Mouse (Mus musculus) liver, adult 2 months (tissue): ENCODE results near the gene Tmem52b. TPM values are rescaled to one million over a fixed set of nuclear protein-coding genes. Genes with fewer than 3 reads are reported as not detected.

ENCODE experiments used
- DNase-seq: peaks from one replicate; pipeline ENCODE4 v3.0.0-alpha.2; 2011; ENCODE audit warnings: low read depth, low spot score; ENCODE audit errors: extremely low read depth
- H3K27ac ChIP-seq: fragments of 200-500 bp; replicated peaks from 2 replicates; pipeline ENCODE4 v1.5.1; 2012; ENCODE audit warnings: low read depth, mild to moderate bottlenecking, control low read depth, inconsistent platforms, low read length; ENCODE audit not compliant: insufficient read depth
- H3K27me3 ChIP-seq: fragments of 200-500 bp; 2 replicates; pipeline ENCODE4 v1.6.1; 2012; ENCODE audit warnings: mild to moderate bottlenecking, moderate library complexity, low read length, inconsistent platforms; ENCODE audit not compliant: control insufficient read depth, insufficient read depth
- H3K36me3 ChIP-seq: fragments of 200-500 bp; 2 replicates; pipeline ENCODE4 v1.6.1; 2012; ENCODE audit warnings: low read length, inconsistent platforms; ENCODE audit not compliant: control insufficient read depth, insufficient read depth
- H3K4me1 ChIP-seq: fragments of 200-500 bp; 2 replicates; pipeline ENCODE4 v1.6.1; 2011; ENCODE audit warnings: low read length; ENCODE audit not compliant: control insufficient read depth, insufficient read depth
- H3K4me3 ChIP-seq: fragments of 200-500 bp; 2 replicates; pipeline ENCODE4 v1.5.1; 2011; ENCODE audit warnings: low read depth, mild to moderate bottlenecking, control low read depth, low read length, moderate library complexity; ENCODE audit not compliant: insufficient read depth
- H3K79me2 ChIP-seq: fragments of 200-500 bp; 2 replicates; pipeline ENCODE4 v1.6.1; 2012; ENCODE audit warnings: inconsistent platforms, mild to moderate bottlenecking, low read length, moderate library complexity; ENCODE audit not compliant: control insufficient read depth, insufficient read depth
- H3K9ac ChIP-seq: fragments of 200-500 bp; 2 replicates; pipeline ENCODE4 v1.6.1; 2012; ENCODE audit warnings: low read depth, mild to moderate bottlenecking, control low read depth, inconsistent platforms, low read length
- CTCF ChIP-seq: fragments of 200-500 bp; IDR thresholded peaks from 2 replicates; pipeline ENCODE4 v1.5.1; 2011; ENCODE audit warnings: low read depth, low read length, control low read depth
- POLR2A ChIP-seq: fragments of 200-500 bp; IDR thresholded peaks from 2 replicates; pipeline ENCODE4 v1.6.1; 2011; ENCODE audit warnings: low read length, control low read depth; ENCODE audit not compliant: insufficient read depth; ENCODE audit errors: extremely low read depth
- WGBS: fragments of 180-500 bp; shearing (Covaris S2); methylation state at CpG from one replicate; pipeline ENCODE4 v1.1.7; 2018; 5-methylcytosine and 5-hydroxymethylcytosine counted together
- polyA plus RNA-seq: library from polyadenylated mRNA; depleted of rRNA; stranded (reverse); fragments of >200 nt; gene quantifications from 2 replicates; pipeline ENCODE4 v1.2.3, GENCODE M21; 2012
- total RNA-seq: library from RNA; depleted of rRNA; stranded (reverse); fragments of >200 nt; gene quantifications from 2 replicates; pipeline ENCODE4 v1.2.3, GENCODE M21; 2014

Gene Tmem52b
- total and polyA plus RNA-seq, 2 experiments = not detected

DNA sequence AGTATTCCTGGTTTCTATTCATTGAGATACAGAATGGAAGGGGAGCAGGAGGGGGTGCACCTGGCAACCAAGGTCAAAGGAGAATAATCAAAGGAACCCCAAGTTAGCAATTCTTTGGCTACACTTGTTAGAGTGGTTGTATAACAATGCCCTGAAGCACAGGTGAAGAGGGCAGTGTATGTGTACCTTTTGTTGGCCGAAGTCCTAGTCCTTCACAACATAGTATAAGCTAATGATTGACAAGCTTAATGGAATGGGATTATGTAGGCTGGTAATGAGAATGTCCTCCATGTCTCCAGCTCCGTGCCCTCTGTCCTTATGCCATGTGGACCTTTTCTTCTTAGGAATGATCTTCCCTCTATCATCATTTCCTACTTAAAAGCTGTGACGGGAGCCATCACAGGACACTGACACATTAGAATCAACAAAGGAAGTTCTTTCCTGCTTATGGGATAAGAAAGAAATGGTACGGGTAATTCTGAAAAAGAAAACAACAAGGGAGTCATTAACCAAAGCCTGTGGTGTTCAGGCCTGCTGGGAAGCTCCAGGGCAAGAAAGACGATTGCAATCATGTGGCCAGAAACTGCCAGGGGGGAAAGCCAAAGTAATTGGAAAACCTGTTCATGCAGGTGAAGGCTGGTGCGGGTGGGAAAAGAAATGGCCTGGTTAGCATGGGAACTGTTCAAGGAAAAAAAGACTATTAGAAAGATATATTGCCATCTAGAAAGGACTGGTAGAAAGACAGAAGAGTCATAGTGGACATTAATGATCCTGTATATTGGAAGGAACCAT, 2.0 kb upstream of the Tmem52b start:
- no peaks in the 10 kb centered on the region for H3K36me3 ChIP-seq
- H3K4me1 ChIP-seq = peaks cover 4% of the 10 kb centered on the region; the same call in 1 of the 2 replicates
- no peak overlapping the region for H3K27ac ChIP-seq
- TF ChIP-seq CTCF (no peak), POLR2A (no peak)
- peak; percentile 71 for DNase-seq
- H3K4me3 ChIP-seq = no peak overlapping the region
- WGBS = 41% methylated on average over 6 of the region's 6 CpGs
- no peaks in the 10 kb centered on the region for H3K27me3 ChIP-seq
- H3K79me2 ChIP-seq = no peaks in the 10 kb centered on the region
- H3K9ac ChIP-seq = no peak overlapping the region

DNA sequence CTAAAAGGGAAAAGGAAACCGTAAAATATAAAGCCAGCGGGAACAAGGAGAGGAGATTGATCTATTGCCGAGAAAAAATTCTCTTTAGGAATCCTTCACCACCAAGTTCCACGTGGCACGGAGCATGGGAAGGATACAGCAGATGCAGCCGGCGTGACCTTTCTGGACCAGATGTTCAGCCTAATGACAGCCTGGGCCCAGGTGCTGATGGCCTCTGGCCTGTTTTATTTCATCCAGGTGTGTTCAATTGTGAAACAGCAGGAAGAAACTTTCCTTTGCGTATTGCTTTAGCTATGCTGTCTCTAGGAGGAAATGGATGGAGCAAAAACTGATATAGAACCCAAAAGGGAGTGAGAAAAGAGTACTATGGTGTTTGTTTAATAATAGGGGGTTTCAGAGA, 513 bp downstream of the Tmem52b start:
- Histone ChIP-seq H3K4me1 (peaks cover 4% of the 10 kb centered on the region; the same call in 1 of the 2 replicates), H3K27me3 (no peaks in the 10 kb centered on the region), H3K9ac (no peak overlapping the region), H3K79me2 (no peaks in the 10 kb centered on the region), H3K27ac (no peak overlapping the region), H3K4me3 (no peak overlapping the region), H3K36me3 (no peaks in the 10 kb centered on the region)
- WGBS = 78% methylated on average over 8 of the region's 8 CpGs
- no peak for DNase-seq
- no peak for TF ChIP-seq CTCF
- no peak for TF ChIP-seq POLR2A

- Histone ChIP-seq H3K27ac (no peak overlapping the region), H3K27me3 (no peaks in the 10 kb centered on the region), H3K36me3 (no peaks in the 10 kb centered on the region), H3K4me1 (peaks cover 4% of the 10 kb centered on the region; the same call in 1 of the 2 replicates), H3K9ac (no peak overlapping the region), H3K79me2 (no peaks in the 10 kb centered on the region), H3K4me3 (no peak overlapping the region)
- DNase-seq = no peak
- WGBS = 72% methylated on average over 1 of the region's 1 CpGs
- no peak for TF ChIP-seq POLR2A
- TF ChIP-seq CTCF = no peak
Measured at GRCm38 (mm10) chr6:129513409-129513808, 1.1 kb downstream of the Tmem52b start.

DNA sequence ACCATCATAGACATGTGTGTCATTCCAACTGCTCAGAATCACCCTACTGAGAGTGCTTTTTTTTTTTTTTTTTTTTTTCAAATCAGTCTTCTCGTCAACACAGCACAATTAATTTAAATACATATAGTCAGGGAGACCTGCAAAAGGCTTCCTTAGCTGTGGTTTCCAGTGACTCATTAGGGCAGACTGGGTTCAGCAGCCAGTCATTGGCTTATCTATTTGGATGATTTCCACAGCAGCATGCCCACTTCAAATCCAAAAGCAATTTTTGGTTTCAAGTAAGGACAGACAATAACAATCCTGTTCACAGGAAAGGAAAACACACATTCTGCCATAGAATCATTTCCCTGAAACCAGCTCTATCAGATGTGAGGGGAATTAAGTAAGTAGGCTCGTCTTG, 2.0 kb downstream of the Tmem52b start:
- WGBS = 65% methylated on average over 2 of the region's 2 CpGs
- Histone ChIP-seq H3K27ac (no peak overlapping the region), H3K4me1 (peaks cover 4% of the 10 kb centered on the region; the same call in 1 of the 2 replicates), H3K9ac (no peak overlapping the region), H3K36me3 (no peaks in the 10 kb centered on the region), H3K27me3 (no peaks in the 10 kb centered on the region), H3K4me3 (no peak overlapping the region), H3K79me2 (no peaks in the 10 kb centered on the region)
- DNase-seq = no peak
- TF ChIP-seq POLR2A = no peak
- no peak for TF ChIP-seq CTCF

DNA sequence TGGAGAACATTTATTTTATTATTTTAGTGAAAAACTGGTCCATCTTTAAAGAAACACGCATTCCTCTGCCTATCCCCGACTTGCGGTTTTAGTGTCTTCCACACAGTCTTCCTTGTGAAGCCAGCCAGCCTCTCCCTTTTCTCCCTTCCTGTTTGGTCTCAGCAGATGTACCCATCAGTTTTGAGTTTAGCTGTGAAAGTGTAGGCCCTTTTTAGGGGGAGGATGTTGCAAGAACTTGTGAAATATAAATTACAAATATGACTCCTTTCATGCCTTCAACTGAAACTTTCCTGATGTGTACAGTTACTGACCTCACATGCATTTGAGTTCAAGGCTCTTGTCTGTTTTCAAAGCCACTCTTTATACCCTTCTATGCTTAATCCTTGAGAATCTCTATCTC, 2.7 kb downstream of the Tmem52b start:
- TF ChIP-seq POLR2A = no peak
- TF ChIP-seq CTCF = no peak
- DNase-seq = no peak
- H3K4me3 ChIP-seq = no peak overlapping the region
- no peaks in the 10 kb centered on the region for H3K36me3 ChIP-seq
- no peaks in the 10 kb centered on the region for H3K79me2 ChIP-seq
- no peaks in the 10 kb centered on the region for H3K27me3 ChIP-seq
- no peak overlapping the region for H3K27ac ChIP-seq
- 90% methylated on average over 3 of the region's 3 CpGs for WGBS
- H3K4me1 ChIP-seq = peaks cover 3% of the 10 kb centered on the region; the same call in 1 of the 2 replicates
- no peak overlapping the region for H3K9ac ChIP-seq

DNA sequence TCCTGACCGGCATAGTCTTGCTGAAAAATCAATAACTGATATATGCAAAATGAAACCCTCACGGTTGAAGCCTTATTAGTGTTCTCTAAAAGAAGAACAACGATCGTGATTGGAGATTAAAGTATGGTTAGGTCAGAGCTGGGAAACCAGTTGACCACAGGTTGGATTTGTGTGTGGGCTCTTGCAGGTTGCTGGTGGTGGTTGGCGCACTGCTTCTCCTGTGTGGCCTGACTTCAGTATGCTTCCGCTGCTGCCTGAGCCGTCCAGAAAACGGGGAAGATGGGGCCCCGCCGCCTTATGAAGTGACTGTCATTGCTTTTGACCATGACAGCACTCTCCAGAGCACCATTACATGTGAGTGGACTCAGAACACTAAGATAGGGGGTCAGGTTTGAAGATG, 4.0 kb downstream of the Tmem52b start:
- H3K4me1 ChIP-seq = no peaks in the 10 kb centered on the region
- H3K27ac ChIP-seq = no peak overlapping the region
- no peaks in the 10 kb centered on the region for H3K79me2 ChIP-seq
- H3K27me3 ChIP-seq = no peaks in the 10 kb centered on the region
- H3K9ac ChIP-seq = no peak overlapping the region
- WGBS = 86% methylated on average over 10 of the region's 10 CpGs
- TF ChIP-seq CTCF = no peak
- no peak for TF ChIP-seq POLR2A
- no peaks in the 10 kb centered on the region for H3K36me3 ChIP-seq
- no peak overlapping the region for H3K4me3 ChIP-seq
- no peak for DNase-seq
